Mouse (Mus musculus): ENCODE data around the gene Tra2b. TPM values are rescaled to one million over a fixed set of nuclear protein-coding genes. Genes with fewer than 3 reads are reported as not detected.
"Not testable (repeated sequence)": the region's sequence is repeated elsewhere in the genome, so short reads cannot be mapped to it uniquely, and the experiment has no call there.

Gene Tra2b
- polyA plus RNA-seq, 1 experiment, result 169 TPM

GRCm38 (mm10) chr16:22236814-22237213, 29.0 kb downstream of the Tra2b start:
- Histone ChIP-seq H3K4me1 (ENCODE audit: control insufficient read depth, insufficient read depth, low read length) (peaks cover 5% of the 10 kb centered on the region), H3K4me3 (ENCODE audit: insufficient read depth, low read depth, low read length) (no peak overlapping the region), H3K27ac (ENCODE audit: insufficient read depth, low read depth, low read length) (no peak overlapping the region)
- TF ChIP-seq CTCF (IDR thresholded peaks at IDR 0.05; ENCODE audit: insufficient read depth, low read depth, low read length), result no peak
- no peak for TF ChIP-seq POLR2A (IDR thresholded peaks at IDR 0.05; ENCODE audit: insufficient read depth, low read depth, low read length)
- WGBS, result 92% methylated on average over 16 of the region's 16 CpGs

- Histone ChIP-seq H3K27ac (ENCODE audit: insufficient read depth, low read depth, low read length) (no peak overlapping the region), H3K4me1 (ENCODE audit: control insufficient read depth, insufficient read depth, low read length) (peaks cover 5% of the 10 kb centered on the region), H3K4me3 (ENCODE audit: insufficient read depth, low read depth, low read length) (no peak overlapping the region)
- 43% methylated on average over 6 of the region's 6 CpGs for WGBS
- TF ChIP-seq CTCF (IDR thresholded peaks at IDR 0.05; ENCODE audit: insufficient read depth, low read depth, low read length) (no peak), POLR2A (IDR thresholded peaks at IDR 0.05; ENCODE audit: insufficient read depth, low read depth, low read length) (no peak)
These were observed 31.3 kb downstream of the Tra2b start for GRCm38 (mm10) chr16:22234535-22234934.

- not testable (repeated sequence) for H3K27ac ChIP-seq (ENCODE audit: insufficient read depth, low read depth, low read length); H3K4me3 ChIP-seq (ENCODE audit: insufficient read depth, low read depth, low read length); H3K4me1 ChIP-seq (ENCODE audit: control insufficient read depth, insufficient read depth, low read length)
- 81% methylated on average over 16 of the region's 16 CpGs for WGBS
These were observed 35.5 kb downstream of the Tra2b start for GRCm38 (mm10) chr16:22230276-22230675.

GRCm38 (mm10) chr16:22203501-22203900, 62.3 kb downstream of the Tra2b start:
- H3K4me1 ChIP-seq (ENCODE audit: control insufficient read depth, insufficient read depth, low read length), result no peaks in the 10 kb centered on the region
- 94% methylated on average over 1 of the region's 1 CpGs for WGBS
- no peak overlapping the region for H3K27ac ChIP-seq (ENCODE audit: insufficient read depth, low read depth, low read length)
- TF ChIP-seq CTCF (IDR thresholded peaks at IDR 0.05; ENCODE audit: insufficient read depth, low read depth, low read length) (no peak), POLR2A (IDR thresholded peaks at IDR 0.05; ENCODE audit: insufficient read depth, low read depth, low read length) (no peak)
- H3K4me3 ChIP-seq (ENCODE audit: insufficient read depth, low read depth, low read length), result no peak overlapping the region

GRCm38 (mm10) chr16:22201858-22202257, 63.9 kb downstream of the Tra2b start:
- no peak overlapping the region for H3K4me3 ChIP-seq (ENCODE audit: insufficient read depth, low read depth, low read length)
- H3K27ac ChIP-seq (ENCODE audit: insufficient read depth, low read depth, low read length), result no peak overlapping the region
- no peaks in the 10 kb centered on the region for H3K4me1 ChIP-seq (ENCODE audit: control insufficient read depth, insufficient read depth, low read length)
- TF ChIP-seq POLR2A (IDR thresholded peaks at IDR 0.05; ENCODE audit: insufficient read depth, low read depth, low read length) (no peak), CTCF (IDR thresholded peaks at IDR 0.05; ENCODE audit: insufficient read depth, low read depth, low read length) (no peak)
- 69% methylated on average over 3 of the region's 3 CpGs for WGBS

- Histone ChIP-seq H3K4me3 (ENCODE audit: insufficient read depth, low read depth, low read length) (no peak overlapping the region), H3K4me1 (ENCODE audit: control insufficient read depth, insufficient read depth, low read length) (no peaks in the 10 kb centered on the region), H3K27ac (ENCODE audit: insufficient read depth, low read depth, low read length) (no peak overlapping the region)
- WGBS, result 55% methylated on average over 1 of the region's 1 CpGs
- no peak for TF ChIP-seq CTCF (IDR thresholded peaks at IDR 0.05; ENCODE audit: insufficient read depth, low read depth, low read length)
- TF ChIP-seq POLR2A (IDR thresholded peaks at IDR 0.05; ENCODE audit: insufficient read depth, low read depth, low read length), result no peak
These were observed 65.3 kb downstream of the Tra2b start for GRCm38 (mm10) chr16:22200476-22200875.

Other genes starting within 250 kb of the Tra2b start
- not detected in 2 replicates for gene Igf2bp2, start 102.7 kb downstream of the Tra2b start, polyA plus RNA-seq (2012; ENCODE audit: insufficient read depth, insufficient read length, low replicate concordance, missing spikeins)
- gene Etv5, start 173.7 kb upstream of the Tra2b start, polyA plus RNA-seq (2012; ENCODE audit: insufficient read depth, insufficient read length, low replicate concordance, missing spikeins), result not detected in 2 replicates